Mouse (Mus musculus) spleen, adult 2 months (tissue): ENCODE results near the gene Fra10ac1. TPM values are rescaled to one million over a fixed set of nuclear protein-coding genes. Genes with fewer than 3 reads are reported as not detected.
A peak's percentile ranks its signal among the peaks of the same experiment; 100 is the strongest.

Source experiments
- DNase-seq, 2 experiments: peaks; one replicate each; pipeline versions ENCODE4 v3.0.0 to v3.0.0-alpha.2; 2012 to 2021; ENCODE audit warnings: low spot score in 2 of 2, low read depth in 1 of 2
- H3K27ac ChIP-seq: fragments of 200-500 bp; 2 replicates; pipeline ENCODE4 v1.5.1; 2012; ENCODE audit warnings: low read length, inconsistent platforms; ENCODE audit not compliant: insufficient read depth
- H3K27me3 ChIP-seq: fragments of 200-500 bp; 2 replicates; pipeline ENCODE4 v1.6.1; 2012; ENCODE audit warnings: mild to moderate bottlenecking, moderate library complexity, low read length, inconsistent platforms; ENCODE audit not compliant: control insufficient read depth, insufficient read depth
- H3K36me3 ChIP-seq: fragments of 200-500 bp; 2 replicates; pipeline ENCODE4 v1.6.1; 2012; ENCODE audit warnings: mild to moderate bottlenecking, low read length, inconsistent platforms; ENCODE audit not compliant: control insufficient read depth, insufficient read depth
- H3K4me1 ChIP-seq: fragments of 200-500 bp; 2 replicates; pipeline ENCODE4 v1.6.1; 2011; ENCODE audit warnings: inconsistent platforms; ENCODE audit not compliant: control insufficient read depth, insufficient read depth, insufficient read length
- H3K4me3 ChIP-seq: fragments of 200-500 bp; 2 replicates; pipeline ENCODE4 v1.5.1; 2011; ENCODE audit warnings: mild to moderate bottlenecking, inconsistent platforms; ENCODE audit not compliant: insufficient read depth, insufficient read length; ENCODE audit errors: extremely low read depth
- CTCF ChIP-seq: fragments of 200-500 bp; IDR thresholded peaks from 2 replicates; pipeline ENCODE4 v1.5.1; 2011; ENCODE audit warnings: mild to moderate bottlenecking, inconsistent platforms; ENCODE audit not compliant: insufficient read depth, insufficient read length, insufficient replicate concordance; ENCODE audit errors: extremely low read depth
- POLR2A ChIP-seq: fragments of 200-500 bp; IDR thresholded peaks from 2 replicates; pipeline ENCODE4 v1.6.1; 2011; ENCODE audit warnings: low read depth, low read length, inconsistent platforms
- WGBS: fragments of 180-500 bp; shearing (Covaris S2); methylation state at CpG from one replicate; pipeline ENCODE4 v1.1.7; 2018; 5-methylcytosine and 5-hydroxymethylcytosine counted together
- polyA plus RNA-seq: library from polyadenylated mRNA; depleted of rRNA; stranded (reverse); fragments of >200 nt; gene quantifications from 2 replicates; pipeline ENCODE4 v1.2.3, GENCODE M21; 2012

Gene Fra10ac1
- polyA plus RNA-seq, 1 experiment = 2.7 TPM

GRCm38 (mm10) chr19:38261351-38261750, 37.4 kb upstream of the Fra10ac1 start:
- TF ChIP-seq CTCF = no peak
- no peak for TF ChIP-seq POLR2A
- 84% methylated on average over 5 of the region's 5 CpGs for WGBS
- H3K4me3 ChIP-seq = no peak overlapping the region
- no peak for DNase-seq
- no peak overlapping the region for H3K27ac ChIP-seq
- no peaks in the 10 kb centered on the region for H3K4me1 ChIP-seq
- no peaks in the 10 kb centered on the region for H3K36me3 ChIP-seq
- H3K27me3 ChIP-seq = no peaks in the 10 kb centered on the region

DNA sequence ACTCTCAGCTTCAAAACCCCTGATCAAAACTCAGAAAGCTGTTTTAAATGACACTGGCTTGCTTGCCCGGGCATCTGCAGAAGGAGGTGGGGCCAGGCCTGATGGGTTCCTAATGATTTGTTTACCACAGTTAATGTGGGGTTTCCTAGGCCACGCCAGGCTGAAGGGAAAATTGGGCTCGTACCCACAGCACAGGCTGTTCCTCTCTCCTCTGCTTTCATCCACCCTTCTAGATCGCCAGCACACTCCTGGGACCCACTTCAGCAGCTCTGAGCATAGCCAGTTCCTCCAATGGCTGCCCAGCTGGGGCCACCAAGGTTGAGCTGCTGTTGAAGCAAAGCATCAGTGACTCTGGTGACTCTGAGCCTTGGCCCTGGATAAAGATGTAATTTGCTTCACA, 36.4 kb upstream of the Fra10ac1 start:
- whole genome bisulfite sequencing = 65% methylated on average over 4 of the region's 4 CpGs
- H3K4me3 ChIP-seq = no peak overlapping the region

DNA sequence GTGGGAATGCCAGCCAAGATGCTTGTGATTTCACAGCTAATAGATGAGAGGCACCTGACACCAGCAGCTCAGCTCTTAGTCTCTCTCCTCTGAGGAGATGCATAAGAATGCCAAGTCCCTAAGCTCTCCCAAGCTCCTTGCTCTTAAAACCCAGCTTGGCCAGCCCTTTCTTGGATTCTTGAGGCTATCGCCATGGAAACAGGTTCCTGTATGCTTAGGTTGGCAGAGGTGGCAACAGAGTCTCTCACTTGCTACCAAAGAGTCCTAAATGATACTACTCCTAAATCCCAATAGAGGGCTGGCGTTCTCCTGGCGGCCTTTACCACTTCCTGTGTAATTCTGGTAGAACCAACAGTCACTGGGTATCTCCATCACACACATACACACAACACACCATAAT, 35.5 kb upstream of the Fra10ac1 start:
- Histone ChIP-seq H3K4me3 (no peak overlapping the region), H3K27ac (no peak overlapping the region), H3K4me1 (no peaks in the 10 kb centered on the region), H3K36me3 (no peaks in the 10 kb centered on the region), H3K27me3 (no peaks in the 10 kb centered on the region)
- WGBS = 70% methylated on average over 3 of the region's 3 CpGs
- no peak for DNase-seq
- TF ChIP-seq CTCF (no peak), POLR2A (no peak)

More for the DNA sequence above, 36.4 kb upstream of the Fra10ac1 start:
- no peak for DNase-seq
- Histone ChIP-seq H3K36me3 (no peaks in the 10 kb centered on the region), H3K4me1 (no peaks in the 10 kb centered on the region), H3K27ac (no peak overlapping the region), H3K27me3 (no peaks in the 10 kb centered on the region)
- TF ChIP-seq POLR2A = no peak
- no peak for TF ChIP-seq CTCF

GRCm38 (mm10) chr19:38258651-38259065, 34.7 kb upstream of the Fra10ac1 start:
- H3K4me1 ChIP-seq = no peaks in the 10 kb centered on the region
- no peak for TF ChIP-seq CTCF
- no peak for TF ChIP-seq POLR2A
- no peak for DNase-seq
- no peak overlapping the region for H3K4me3 ChIP-seq
- no peak overlapping the region for H3K27ac ChIP-seq
- 88% methylated on average over 3 of the region's 3 CpGs for WGBS
- H3K36me3 ChIP-seq = no peaks in the 10 kb centered on the region
- H3K27me3 ChIP-seq = no peaks in the 10 kb centered on the region

DNA sequence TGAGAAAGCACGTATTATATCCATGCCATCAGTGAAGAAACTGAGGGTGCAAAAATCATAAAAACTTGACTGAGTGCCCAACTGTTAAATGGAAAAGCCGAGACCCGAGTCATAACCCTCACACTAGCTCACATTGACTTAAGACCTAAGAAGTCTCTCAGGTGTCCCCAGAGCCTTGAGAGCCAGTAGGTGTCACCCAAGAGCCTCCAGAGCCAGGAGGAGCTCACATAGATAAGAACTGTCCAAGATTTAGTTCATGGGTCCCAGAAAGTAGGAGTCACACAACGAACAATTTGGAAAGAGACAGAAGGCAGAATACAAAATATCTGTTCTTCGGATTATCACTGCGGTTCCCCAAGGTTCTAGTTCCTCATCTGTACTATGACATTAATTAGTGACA, 29.8 kb upstream of the Fra10ac1 start:
- Histone ChIP-seq H3K27me3 (no peaks in the 10 kb centered on the region; the same call in 1 of the 2 replicates), H3K4me3 (no peak overlapping the region), H3K27ac (no peak overlapping the region), H3K36me3 (no peaks in the 10 kb centered on the region), H3K4me1 (no peaks in the 10 kb centered on the region)
- peak in 1 of 2 experiments; percentile 6 for DNase-seq
- WGBS = 52% methylated on average over 6 of the region's 6 CpGs
- TF ChIP-seq CTCF (peak; percentile 42; the same call in 1 of the 2 replicates), POLR2A (no peak)

GRCm38 (mm10) chr19:38249627-38250026, 25.7 kb upstream of the Fra10ac1 start:
- no peak for DNase-seq
- H3K27ac ChIP-seq = no peak overlapping the region
- no peaks in the 10 kb centered on the region for H3K36me3 ChIP-seq
- no peaks in the 10 kb centered on the region; the same call in 1 of the 2 replicates for H3K27me3 ChIP-seq
- H3K4me1 ChIP-seq = no peaks in the 10 kb centered on the region
- 85% methylated on average over 8 of the region's 8 CpGs for WGBS
- TF ChIP-seq CTCF (no peak), POLR2A (no peak)
- H3K4me3 ChIP-seq = no peak overlapping the region

- Histone ChIP-seq H3K4me1 (no peaks in the 10 kb centered on the region), H3K27ac (no peak overlapping the region), H3K4me3 (no peak overlapping the region), H3K36me3 (no peaks in the 10 kb centered on the region), H3K27me3 (no peaks in the 10 kb centered on the region; the same call in 1 of the 2 replicates)
- TF ChIP-seq POLR2A = no peak
- TF ChIP-seq CTCF = no peak
- DNase-seq = no peak
- WGBS = 88% methylated on average over 7 of the region's 7 CpGs
These were observed 22.2 kb upstream of the Fra10ac1 start for GRCm38 (mm10) chr19:38246177-38246622.
